Mouse (Mus musculus) olfactory bulb, adult 2 months (tissue): ENCODE results near the gene Nup88.
"Not testable (repeated sequence)": the region's sequence is repeated elsewhere in the genome, so short reads cannot be mapped to it uniquely, and the experiment has no call there.

Experiments
- CTCF ChIP-seq: fragments of 200-500 bp; IDR thresholded peaks from 2 replicates; pipeline ENCODE4 v1.5.1; 2012; ENCODE audit warnings: low read depth, mild to moderate bottlenecking, low read length, moderate library complexity; ENCODE audit not compliant: insufficient read depth
- POLR2A ChIP-seq: fragments of 200-500 bp; IDR thresholded peaks from 2 replicates; pipeline ENCODE4 v1.6.1; 2012; ENCODE audit warnings: mild to moderate bottlenecking, low read depth, low read length, moderate library complexity; ENCODE audit not compliant: insufficient read depth

DNA sequence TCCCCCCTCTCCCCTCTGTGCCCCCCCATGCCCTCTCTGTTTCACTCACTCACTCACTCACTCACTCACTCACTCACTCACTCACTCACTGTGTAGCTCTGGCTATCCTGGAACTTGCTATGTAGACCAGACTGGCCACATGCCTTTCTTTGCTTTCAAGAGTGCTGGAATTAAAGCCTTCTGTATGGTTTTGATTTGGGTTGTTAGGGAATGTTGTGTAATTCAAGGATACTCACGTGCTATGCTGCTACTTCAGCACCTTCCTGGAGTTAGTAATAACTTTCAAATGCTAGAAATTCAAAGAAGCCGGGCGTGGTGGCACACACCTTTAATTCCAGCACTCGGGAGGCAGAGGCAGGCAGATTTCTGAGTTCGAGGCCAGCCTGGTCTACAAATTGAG lies 71.6 kb downstream of the Nup88 start:
- TF ChIP-seq CTCF, POLR2A: not testable (repeated sequence)
